Mouse (Mus musculus): ENCODE data around the gene Insm2. TPM values are rescaled to one million over a fixed set of nuclear protein-coding genes. Genes with fewer than 3 reads are reported as not detected.

Gene Insm2
- polyA plus RNA-seq, 2 experiments, result 0.07 TPM; not detected in 1

- DNase-seq (ENCODE audit: low spot score) (no peak), ATAC-seq (ENCODE audit: low FRiP score, low read depth) (no peak)
- Histone ChIP-seq H3K36me3 (ENCODE audit: control insufficient read depth, insufficient read depth, low read length) (no peaks in the 10 kb centered on the region), H3K4me1 (ENCODE audit: control insufficient read depth, insufficient read depth, low read length) (no peaks in the 10 kb centered on the region), H3K27ac (replicated peaks; ENCODE audit: low read depth, low read length) (no peak overlapping the region), H3K27me3 (ENCODE audit: control insufficient read depth, insufficient read depth, low read length) (no peaks in the 10 kb centered on the region), H3K4me3 (replicated peaks; ENCODE audit: low read length) (no peak overlapping the region), H3K9ac (ENCODE audit: low read depth, low read length, severe bottlenecking) (no peak overlapping the region), H3K4me2 (replicated peaks; ENCODE audit: low read depth, low read length, severe bottlenecking) (no peak overlapping the region), H3K9me3 (ENCODE audit: control insufficient read depth, low read length) (no peaks in the 10 kb centered on the region)
- TF ChIP-seq POLR2A (IDR thresholded peaks at IDR 0.05; ENCODE audit: borderline replicate concordance, extremely low read depth, insufficient read depth, insufficient read length), result no peak
- 79% methylated on average over 3 of the region's 3 CpGs for WGBS
Observed at GRCm38 (mm10) chr12:55568466-55568865, 30.8 kb upstream of the Insm2 start.

GRCm38 (mm10) chr12:55569676-55570075 lies 29.6 kb upstream of the Insm2 start:
- Histone ChIP-seq H3K9ac (ENCODE audit: low read depth, low read length, severe bottlenecking) (no peak overlapping the region), H3K9me3 (ENCODE audit: control insufficient read depth, low read length) (no peaks in the 10 kb centered on the region), H3K4me3 (replicated peaks; ENCODE audit: low read length) (no peak overlapping the region), H3K27me3 (ENCODE audit: control insufficient read depth, insufficient read depth, low read length) (no peaks in the 10 kb centered on the region), H3K36me3 (ENCODE audit: control insufficient read depth, insufficient read depth, low read length) (no peaks in the 10 kb centered on the region), H3K4me1 (ENCODE audit: control insufficient read depth, insufficient read depth, low read length) (no peaks in the 10 kb centered on the region), H3K4me2 (replicated peaks; ENCODE audit: low read depth, low read length, severe bottlenecking) (no peak overlapping the region), H3K27ac (replicated peaks; ENCODE audit: low read depth, low read length) (no peak overlapping the region)
- DNase-seq (ENCODE audit: low spot score), result no peak
- no peak for TF ChIP-seq POLR2A (IDR thresholded peaks at IDR 0.05; ENCODE audit: borderline replicate concordance, extremely low read depth, insufficient read depth, insufficient read length)
- WGBS, result 71% methylated on average over 6 of the region's 6 CpGs
- ATAC-seq (ENCODE audit: low FRiP score, low read depth), result no peak

DNA sequence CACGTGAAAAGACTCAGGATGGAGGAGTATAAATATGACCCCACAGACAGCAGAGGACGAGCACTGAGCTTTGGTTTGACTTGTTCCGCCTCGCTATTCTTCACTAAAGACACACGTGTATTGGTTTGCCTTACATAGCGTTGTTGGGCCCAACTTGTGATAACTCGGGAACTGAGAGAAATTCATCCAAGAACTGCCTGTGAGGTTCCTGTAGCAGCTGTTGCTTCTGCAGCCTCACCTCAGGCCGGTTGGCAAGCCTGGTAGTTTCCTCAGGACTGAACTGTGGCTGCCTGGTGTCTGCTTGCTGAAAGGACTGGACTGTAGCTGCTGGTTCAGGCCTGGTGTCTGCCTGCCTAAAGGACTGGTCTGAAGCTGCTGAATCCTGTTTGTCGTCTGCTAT lies 28.6 kb upstream of the Insm2 start:
- no peaks in the 10 kb centered on the region for H3K36me3 ChIP-seq (ENCODE audit: control insufficient read depth, insufficient read depth, low read length)
- H3K4me1 ChIP-seq (ENCODE audit: control insufficient read depth, insufficient read depth, low read length), result no peaks in the 10 kb centered on the region
- no peak overlapping the region for H3K4me3 ChIP-seq (replicated peaks; ENCODE audit: low read length)
- H3K27me3 ChIP-seq (ENCODE audit: control insufficient read depth, insufficient read depth, low read length), result no peaks in the 10 kb centered on the region
- DNase-seq (ENCODE audit: low spot score) (no peak), ATAC-seq (ENCODE audit: low FRiP score, low read depth) (no peak)
- no peak overlapping the region for H3K9ac ChIP-seq (ENCODE audit: low read depth, low read length, severe bottlenecking)
- H3K9me3 ChIP-seq (ENCODE audit: control insufficient read depth, low read length), result no peaks in the 10 kb centered on the region
- H3K4me2 ChIP-seq (replicated peaks; ENCODE audit: low read depth, low read length, severe bottlenecking), result no peak overlapping the region
- H3K27ac ChIP-seq (replicated peaks; ENCODE audit: low read depth, low read length), result no peak overlapping the region
- 87% methylated on average over 9 of the region's 9 CpGs for WGBS
- TF ChIP-seq POLR2A (IDR thresholded peaks at IDR 0.05; ENCODE audit: borderline replicate concordance, extremely low read depth, insufficient read depth, insufficient read length), result no peak

DNA sequence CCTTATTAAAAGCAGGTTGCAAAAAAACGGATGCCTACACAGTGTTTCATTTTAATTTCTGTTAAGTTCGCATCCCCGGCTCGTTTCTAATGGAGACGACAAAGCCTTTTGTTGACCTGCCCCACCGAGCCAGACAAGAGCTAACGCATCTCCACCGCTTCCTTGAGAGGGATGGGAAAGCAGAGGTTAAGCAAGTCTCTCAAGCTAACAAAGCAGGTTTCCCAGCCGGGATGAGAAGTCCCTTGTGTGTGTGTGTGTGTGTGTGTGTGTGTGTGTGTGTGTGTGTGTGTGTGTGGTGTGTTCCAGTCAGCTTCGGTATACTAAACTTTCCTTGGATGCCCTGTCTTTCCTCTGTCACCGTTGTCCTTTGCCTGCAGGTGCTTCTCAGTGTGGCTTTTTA lies 28.0 kb upstream of the Insm2 start:
- Histone ChIP-seq H3K9me3 (ENCODE audit: control insufficient read depth, low read length) (no peaks in the 10 kb centered on the region), H3K27ac (replicated peaks; ENCODE audit: low read depth, low read length) (no peak overlapping the region), H3K27me3 (ENCODE audit: control insufficient read depth, insufficient read depth, low read length) (no peaks in the 10 kb centered on the region), H3K9ac (ENCODE audit: low read depth, low read length, severe bottlenecking) (no peak overlapping the region), H3K4me1 (ENCODE audit: control insufficient read depth, insufficient read depth, low read length) (no peaks in the 10 kb centered on the region), H3K4me2 (replicated peaks; ENCODE audit: low read depth, low read length, severe bottlenecking) (no peak overlapping the region), H3K36me3 (ENCODE audit: control insufficient read depth, insufficient read depth, low read length) (no peaks in the 10 kb centered on the region), H3K4me3 (replicated peaks; ENCODE audit: low read length) (no peak overlapping the region)
- WGBS, result 90% methylated on average over 10 of the region's 11 CpGs
- ATAC-seq (ENCODE audit: low FRiP score, low read depth) (no peak), DNase-seq (ENCODE audit: low spot score) (no peak)
- TF ChIP-seq POLR2A (IDR thresholded peaks at IDR 0.05; ENCODE audit: borderline replicate concordance, extremely low read depth, insufficient read depth, insufficient read length), result no peak

GRCm38 (mm10) chr12:55571661-55572060 lies 27.6 kb upstream of the Insm2 start:
- TF ChIP-seq POLR2A (IDR thresholded peaks at IDR 0.05; ENCODE audit: borderline replicate concordance, extremely low read depth, insufficient read depth, insufficient read length), result no peak
- no peaks in the 10 kb centered on the region for H3K9me3 ChIP-seq (ENCODE audit: control insufficient read depth, low read length)
- 78% methylated on average over 10 of the region's 10 CpGs for WGBS
- H3K4me1 ChIP-seq (ENCODE audit: control insufficient read depth, insufficient read depth, low read length), result no peaks in the 10 kb centered on the region
- no peak for ATAC-seq (ENCODE audit: low FRiP score, low read depth)
- no peaks in the 10 kb centered on the region for H3K36me3 ChIP-seq (ENCODE audit: control insufficient read depth, insufficient read depth, low read length)
- no peak for DNase-seq (ENCODE audit: low spot score)
- H3K27ac ChIP-seq (replicated peaks; ENCODE audit: low read depth, low read length), result no peak overlapping the region
- no peak overlapping the region for H3K4me2 ChIP-seq (replicated peaks; ENCODE audit: low read depth, low read length, severe bottlenecking)
- H3K27me3 ChIP-seq (ENCODE audit: control insufficient read depth, insufficient read depth, low read length), result no peaks in the 10 kb centered on the region
- H3K4me3 ChIP-seq (replicated peaks; ENCODE audit: low read length), result no peak overlapping the region
- no peak overlapping the region for H3K9ac ChIP-seq (ENCODE audit: low read depth, low read length, severe bottlenecking)

DNA sequence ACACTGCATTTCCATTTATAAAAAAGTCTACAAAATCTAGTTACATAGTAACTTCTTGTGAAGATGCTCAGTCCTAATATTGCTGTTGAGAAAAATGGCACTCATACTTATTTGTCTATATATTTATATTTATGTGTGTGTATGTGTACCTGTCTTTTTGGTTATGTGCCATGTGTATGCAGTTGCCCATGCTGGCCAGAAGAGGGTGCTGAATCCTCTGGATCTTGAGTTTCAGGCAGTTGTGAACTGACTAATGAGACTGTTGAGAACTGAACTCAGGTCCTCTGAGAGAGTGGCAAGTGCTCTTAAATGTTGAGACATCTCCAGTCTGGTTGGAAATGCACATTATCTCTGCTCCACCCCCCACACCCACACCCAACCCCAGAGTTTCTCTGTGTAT lies 26.1 kb upstream of the Insm2 start:
- no peak for DNase-seq (ENCODE audit: low spot score)
- H3K4me1 ChIP-seq (ENCODE audit: control insufficient read depth, insufficient read depth, low read length), result no peaks in the 10 kb centered on the region
- no peak for TF ChIP-seq POLR2A (IDR thresholded peaks at IDR 0.05; ENCODE audit: borderline replicate concordance, extremely low read depth, insufficient read depth, insufficient read length)
- no peak overlapping the region for H3K4me3 ChIP-seq (replicated peaks; ENCODE audit: low read length)
- no peaks in the 10 kb centered on the region for H3K27me3 ChIP-seq (ENCODE audit: control insufficient read depth, insufficient read depth, low read length)
- ATAC-seq (ENCODE audit: low FRiP score, low read depth), result no peak
- H3K9ac ChIP-seq (ENCODE audit: low read depth, low read length, severe bottlenecking), result no peak overlapping the region
- no peak overlapping the region for H3K27ac ChIP-seq (replicated peaks; ENCODE audit: low read depth, low read length)
- H3K36me3 ChIP-seq (ENCODE audit: control insufficient read depth, insufficient read depth, low read length), result no peaks in the 10 kb centered on the region
- no peak overlapping the region for H3K4me2 ChIP-seq (replicated peaks; ENCODE audit: low read depth, low read length, severe bottlenecking)
- H3K9me3 ChIP-seq (ENCODE audit: control insufficient read depth, low read length), result no peaks in the 10 kb centered on the region
